Mouse (Mus musculus): ENCODE measurements at regions not wholly inside any gene's neighbourhood (a gene's known extent, or its start where the extent isn't known, plus 50 kb on each side); places are given as distances from the start of the nearest gene placed in this dataset.
"Not testable (repeated sequence)": the region's sequence is repeated elsewhere in the genome, so short reads cannot be mapped to it uniquely, and the experiment has no call there.

- peak; percentile 22 for DNase-seq
Measured at GRCm38 (mm10) chrX:64940677-64941446, 106.6 kb upstream of the Ctag2 start.

GRCm38 (mm10) chrX:64978916-64979315, 68.5 kb upstream of the Ctag2 start:
- not testable (repeated sequence) for DNase-seq
